Mouse (Mus musculus) forebrain, embryonic 14.5 days (tissue): ENCODE measurements at regions not wholly inside any gene's neighbourhood (a gene's known extent, or its start where the extent isn't known, plus 50 kb on each side); places are given as distances from the start of the nearest gene placed in this dataset.

Experiments used
- ATAC-seq: fragments of 200-750 bp; cut with Nextera tagmentation; 2 replicates; pipeline ENCODE4 v1.8.0; 2017; ENCODE audit warnings: mild to moderate bottlenecking, moderate library complexity
- DNase-seq: peaks from one replicate; pipeline ENCODE4 v3.0.0-alpha.2; 2015; ENCODE audit warnings: low spot score
- H3K27ac ChIP-seq: fragments of 300-500 bp; sonication (generic); 2 replicates; pipeline ENCODE4 v1.5.1; 2014; ENCODE audit warnings: low read depth, mild to moderate bottlenecking, control low read depth, low read length, moderate library complexity
- H3K27me3 ChIP-seq: fragments of 300-500 bp; sonication (generic); replicated peaks from 2 replicates; pipeline ENCODE4 v1.6.1; 2014; ENCODE audit warnings: low read length, control low read depth, mixed read lengths; ENCODE audit not compliant: control insufficient read depth, insufficient read depth
- H3K36me3 ChIP-seq: fragments of 300-500 bp; sonication (generic); 2 replicates; pipeline ENCODE4 v1.6.1; 2014; ENCODE audit warnings: low read length, control low read depth; ENCODE audit not compliant: control insufficient read depth, insufficient read depth
- H3K4me1 ChIP-seq: fragments of 300-500 bp; sonication (generic); 2 replicates; pipeline ENCODE4 v1.6.1; 2014; ENCODE audit warnings: antibody characterized with exemption, low read length, control low read depth; ENCODE audit not compliant: control insufficient read depth, insufficient read depth
- H3K4me2 ChIP-seq: fragments of 300-500 bp; sonication (generic); 2 replicates; pipeline ENCODE4 v1.6.1; 2014; ENCODE audit warnings: mild to moderate bottlenecking, control low read depth, low read length
- H3K4me3 ChIP-seq: fragments of 300-500 bp; sonication (generic); 2 replicates; pipeline ENCODE4 v1.5.1; 2014; ENCODE audit warnings: low read depth, low read length, control low read depth
- H3K9ac ChIP-seq: fragments of 300-500 bp; sonication (generic); 2 replicates; pipeline ENCODE4 v1.6.1; 2014; ENCODE audit warnings: mild to moderate bottlenecking, low read length, control low read depth, moderate library complexity
- H3K9me3 ChIP-seq: fragments of 300-500 bp; sonication (generic); replicated peaks from 2 replicates; pipeline ENCODE4 v1.6.1; 2016; ENCODE audit warnings: low read length, control low read depth, mixed read lengths; ENCODE audit not compliant: control insufficient read depth
- WGBS: fragments of 180-500 bp; shearing (Covaris S2); extraction: QIAGEN DNeasy Blood & Tissue Kit; methylation state at CpG from one replicate; pipeline ENCODE4 v1.1.7; 2014; 5-methylcytosine and 5-hydroxymethylcytosine counted together

GRCm38 (mm10) chr16:49321951-49322350, 264.7 kb downstream of the Myh15 start:
- Histone ChIP-seq H3K4me3 (no peak overlapping the region), H3K36me3 (no peaks in the 10 kb centered on the region), H3K27me3 (no peaks in the 10 kb centered on the region), H3K4me2 (no peak overlapping the region), H3K9ac (no peak overlapping the region), H3K9me3 (no peaks in the 10 kb centered on the region), H3K4me1 (no peaks in the 10 kb centered on the region), H3K27ac (no peak overlapping the region)
- peak; percentile 44 for DNase-seq
- WGBS = 91% methylated on average over 1 of the region's 1 CpGs
- ATAC-seq = no peak

- WGBS = 88% methylated on average over 5 of the region's 5 CpGs
- no peak for ATAC-seq
These were observed 273.6 kb downstream of the Myh15 start for GRCm38 (mm10) chr16:49330725-49331386.

GRCm38 (mm10) chr16:49332107-49332722, 274.9 kb downstream of the Myh15 start:
- ATAC-seq = peak; percentile 74; the same call in 1 of the 2 replicates
- Histone ChIP-seq H3K4me1 (peaks cover 5% of the 10 kb centered on the region; the same call in 1 of the 2 replicates), H3K9ac (no peak overlapping the region; the same call in 1 of the 2 replicates), H3K4me3 (no peak overlapping the region), H3K9me3 (no peaks in the 10 kb centered on the region), H3K4me2 (no peak overlapping the region), H3K36me3 (no peaks in the 10 kb centered on the region), H3K27me3 (no peaks in the 10 kb centered on the region), H3K27ac (peak overlapping the region; percentile 63; the same call in 1 of the 2 replicates)
- WGBS = 68% methylated on average over 4 of the region's 5 CpGs
- peak; percentile 75 for DNase-seq

More at GRCm38 (mm10) chr16:49330725-49331386, 273.6 kb downstream of the Myh15 start:
- H3K4me3 ChIP-seq = no peak overlapping the region
- H3K36me3 ChIP-seq = no peaks in the 10 kb centered on the region
- no peaks in the 10 kb centered on the region for H3K9me3 ChIP-seq
- no peak overlapping the region for H3K9ac ChIP-seq
- H3K27me3 ChIP-seq = no peaks in the 10 kb centered on the region
- DNase-seq = no peak
- no peak overlapping the region for H3K4me2 ChIP-seq
- peaks cover 2% of the 10 kb centered on the region; the same call in 1 of the 2 replicates for H3K4me1 ChIP-seq
- H3K27ac ChIP-seq = no peak overlapping the region

GRCm38 (mm10) chr16:49335916-49336315, 278.6 kb downstream of the Myh15 start:
- Histone ChIP-seq H3K4me2 (no peak overlapping the region), H3K9ac (no peak overlapping the region), H3K4me1 (peaks cover 5% of the 10 kb centered on the region; the same call in 1 of the 2 replicates), H3K27me3 (no peaks in the 10 kb centered on the region), H3K27ac (no peak overlapping the region), H3K9me3 (no peaks in the 10 kb centered on the region), H3K36me3 (no peaks in the 10 kb centered on the region), H3K4me3 (no peak overlapping the region)
- WGBS = 36% methylated on average over 2 of the region's 2 CpGs
- peak; percentile 91 for ATAC-seq
- DNase-seq = peak; percentile 83

- WGBS = 95% methylated on average over 1 of the region's 1 CpGs
- H3K4me2 ChIP-seq = no peak overlapping the region
- H3K4me3 ChIP-seq = no peak overlapping the region
- no peak overlapping the region for H3K9ac ChIP-seq
- no peaks in the 10 kb centered on the region for H3K36me3 ChIP-seq
- ATAC-seq = no peak
- no peaks in the 10 kb centered on the region for H3K9me3 ChIP-seq
- DNase-seq = no peak
- H3K27me3 ChIP-seq = no peaks in the 10 kb centered on the region
- peaks cover 5% of the 10 kb centered on the region; the same call in 1 of the 2 replicates for H3K4me1 ChIP-seq
- H3K27ac ChIP-seq = no peak overlapping the region
These were observed 280.7 kb downstream of the Myh15 start for GRCm38 (mm10) chr16:49337948-49338347.

GRCm38 (mm10) chr16:49358404-49358803, 301.1 kb downstream of the Myh15 start:
- Histone ChIP-seq H3K4me2 (no peak overlapping the region), H3K4me1 (no peaks in the 10 kb centered on the region), H3K4me3 (no peak overlapping the region), H3K9ac (no peak overlapping the region), H3K9me3 (no peaks in the 10 kb centered on the region), H3K27ac (no peak overlapping the region), H3K27me3 (no peaks in the 10 kb centered on the region), H3K36me3 (no peaks in the 10 kb centered on the region)
- DNase-seq = no peak
- ATAC-seq = no peak
- 78% methylated on average over 3 of the region's 3 CpGs for WGBS

GRCm38 (mm10) chr16:49361731-49362130, 304.4 kb downstream of the Myh15 start:
- H3K4me2 ChIP-seq = no peak overlapping the region
- DNase-seq = no peak
- no peaks in the 10 kb centered on the region for H3K36me3 ChIP-seq
- no peaks in the 10 kb centered on the region for H3K4me1 ChIP-seq
- no peaks in the 10 kb centered on the region for H3K27me3 ChIP-seq
- no peak overlapping the region for H3K4me3 ChIP-seq
- no peaks in the 10 kb centered on the region for H3K9me3 ChIP-seq
- WGBS = 84% methylated on average over 1 of the region's 1 CpGs
- H3K9ac ChIP-seq = no peak overlapping the region
- H3K27ac ChIP-seq = no peak overlapping the region
- ATAC-seq = no peak

- Histone ChIP-seq H3K9me3 (no peaks in the 10 kb centered on the region), H3K4me1 (no peaks in the 10 kb centered on the region), H3K4me3 (no peak overlapping the region), H3K27me3 (no peaks in the 10 kb centered on the region), H3K27ac (no peak overlapping the region), H3K4me2 (no peak overlapping the region), H3K9ac (no peak overlapping the region), H3K36me3 (no peaks in the 10 kb centered on the region)
- DNase-seq (peak; percentile 5), ATAC-seq (no peak)
- WGBS = 85% methylated on average over 9 of the region's 9 CpGs
These were observed 312.2 kb downstream of the Myh15 start for GRCm38 (mm10) chr16:49369450-49369849.

- ATAC-seq = no peak
- 82% methylated on average over 4 of the region's 4 CpGs for WGBS
- H3K9ac ChIP-seq = no peak overlapping the region
These were observed 317.8 kb downstream of the Myh15 start for GRCm38 (mm10) chr16:49375108-49375507.

More at GRCm38 (mm10) chr16:49375108-49375507, 317.8 kb downstream of the Myh15 start:
- Histone ChIP-seq H3K27me3 (no peaks in the 10 kb centered on the region), H3K4me1 (no peaks in the 10 kb centered on the region), H3K27ac (no peak overlapping the region), H3K36me3 (no peaks in the 10 kb centered on the region), H3K4me3 (no peak overlapping the region), H3K9me3 (no peaks in the 10 kb centered on the region), H3K4me2 (no peak overlapping the region)
- DNase-seq = no peak
